Mouse (Mus musculus) erythroblast, embryonic 14.5 days (primary cell): Measurements from ENCODE around the gene Runx3.

Experiments used
- GATA1 ChIP-seq: IDR thresholded peaks from 2 replicates; pipeline ENCODE4 v1.6.1; 2012; ENCODE audit warnings: low read length, inconsistent platforms, mixed read lengths
- TAL1 ChIP-seq: IDR thresholded peaks from 3 replicates; pipeline ENCODE4 v1.6.1; 2012; ENCODE audit warnings: low read length, inconsistent platforms, mixed read lengths

DNA sequence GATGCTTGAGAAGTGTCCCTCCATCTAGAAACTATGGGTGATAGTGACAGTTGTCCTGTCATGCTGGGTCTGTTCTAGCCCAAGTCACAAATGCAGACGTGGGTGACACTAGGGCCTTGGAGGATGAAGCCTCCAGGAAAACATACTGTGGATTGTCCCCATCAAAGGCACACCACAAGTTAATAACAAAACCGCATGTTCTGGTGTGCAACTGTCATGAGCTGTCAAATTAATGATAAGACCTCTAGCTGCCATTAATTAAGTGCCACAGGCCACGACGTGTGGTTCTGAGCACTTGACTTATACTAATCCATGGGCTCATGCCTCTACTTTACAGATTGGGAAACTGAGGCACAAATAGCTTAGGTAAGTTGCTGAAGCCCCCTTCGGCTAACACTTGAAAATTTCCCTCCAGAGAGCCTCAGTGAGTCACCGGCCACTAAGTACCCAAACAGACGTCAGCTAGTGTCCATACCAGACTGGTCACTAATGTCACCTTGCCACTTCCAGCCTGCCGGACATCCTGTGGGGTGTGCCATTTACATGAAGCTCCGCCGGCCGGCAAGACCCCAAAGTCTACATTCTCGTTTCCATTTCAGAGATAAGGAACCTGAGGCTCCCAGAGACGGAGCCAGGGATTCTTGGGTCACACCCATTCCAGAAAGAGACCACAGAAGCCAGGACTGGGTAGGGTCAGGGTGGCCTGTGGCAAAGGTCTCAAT, 18.3 kb upstream of the Runx3 start:
- TF ChIP-seq TAL1 (no peak), GATA1 (no peak)
